Mouse (Mus musculus): ENCODE measurements around the gene Map3k11. TPM values are rescaled to one million over a fixed set of nuclear protein-coding genes. Genes with fewer than 3 reads are reported as not detected.

Gene Map3k11
- polyA plus RNA-seq (2017; shearing (Covaris generic)) = 10 to 100 TPM; 47.3 to 58.7 TPM

DNA sequence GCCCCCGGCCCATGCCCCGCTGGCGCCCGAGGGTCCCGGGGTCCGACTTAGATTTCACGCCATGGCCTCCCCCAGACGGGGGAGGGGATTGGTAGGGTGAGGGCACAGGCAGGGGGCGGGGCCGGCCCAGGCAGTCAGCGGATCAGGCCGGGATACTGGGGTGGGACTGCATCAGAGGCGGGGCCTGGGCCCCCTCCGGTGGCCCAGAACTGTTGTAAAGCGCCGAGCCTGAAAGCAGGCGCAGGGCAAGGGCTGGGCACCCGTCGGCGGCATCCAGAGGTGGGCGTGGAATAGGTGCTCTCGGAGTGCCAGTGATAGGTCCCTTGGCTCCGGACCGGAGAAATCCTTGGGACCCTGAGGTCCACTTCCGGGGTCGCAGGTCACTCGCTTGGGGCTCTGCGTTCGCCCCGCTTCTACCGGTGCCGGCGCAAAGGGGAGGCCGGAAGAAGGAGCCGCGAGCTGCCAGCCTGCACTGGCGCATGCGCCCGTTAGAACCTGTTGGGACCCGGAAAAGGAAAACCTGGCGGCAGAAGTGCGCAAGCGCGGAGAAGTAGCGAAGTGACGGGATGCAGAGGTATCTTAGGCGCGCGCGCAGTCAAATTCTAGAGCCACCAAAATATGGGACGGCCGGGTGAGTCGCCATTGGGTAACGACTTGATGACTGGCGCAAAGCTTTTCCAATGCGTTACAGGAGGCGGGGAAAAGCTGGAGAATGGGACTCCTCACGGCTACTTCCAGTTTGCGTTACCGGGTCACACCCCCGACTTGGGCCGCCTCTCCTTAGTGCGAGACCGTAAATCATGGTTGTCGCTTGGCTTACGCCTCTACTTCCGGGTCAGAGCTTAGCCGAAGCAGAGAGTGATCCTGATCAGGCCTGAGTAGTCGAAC lies at the start of gene Map3k11, which contains the start of gene Pcnx3:
TSS of gene Map3k11 (plus strand) at position 543 of the 888 bp plus-strand sequence.
TSS of gene Pcnx3 (minus strand) at position 709 of the 888 bp plus-strand sequence.

GRCm38 (mm10) chr19:5662981-5663913 lies 25.3 kb upstream of the Map3k11 start, which contains the start of gene Sipa1:
Gene Sipa1 (minus strand): TSS chr19:5663707.

GRCm38 (mm10) chr19:5704163-5704800 lies 15.7 kb downstream of the Map3k11 start, which contains the start of gene Kcnk7:
Gene Kcnk7 (plus strand): TSS chr19:5704367.

GRCm38 (mm10) chr19:5725767-5726515 lies 37.4 kb downstream of the Map3k11 start, which contains the start of gene Ehbp1l1:
Gene Ehbp1l1 (minus strand): TSS chr19:5726317.

GRCm38 (mm10) chr19:5729444-5729815 lies 40.9 kb downstream of the Map3k11 start, which contains the start of gene Fam89b:
Gene Fam89b (minus strand): TSS chr19:5729653.

DNA sequence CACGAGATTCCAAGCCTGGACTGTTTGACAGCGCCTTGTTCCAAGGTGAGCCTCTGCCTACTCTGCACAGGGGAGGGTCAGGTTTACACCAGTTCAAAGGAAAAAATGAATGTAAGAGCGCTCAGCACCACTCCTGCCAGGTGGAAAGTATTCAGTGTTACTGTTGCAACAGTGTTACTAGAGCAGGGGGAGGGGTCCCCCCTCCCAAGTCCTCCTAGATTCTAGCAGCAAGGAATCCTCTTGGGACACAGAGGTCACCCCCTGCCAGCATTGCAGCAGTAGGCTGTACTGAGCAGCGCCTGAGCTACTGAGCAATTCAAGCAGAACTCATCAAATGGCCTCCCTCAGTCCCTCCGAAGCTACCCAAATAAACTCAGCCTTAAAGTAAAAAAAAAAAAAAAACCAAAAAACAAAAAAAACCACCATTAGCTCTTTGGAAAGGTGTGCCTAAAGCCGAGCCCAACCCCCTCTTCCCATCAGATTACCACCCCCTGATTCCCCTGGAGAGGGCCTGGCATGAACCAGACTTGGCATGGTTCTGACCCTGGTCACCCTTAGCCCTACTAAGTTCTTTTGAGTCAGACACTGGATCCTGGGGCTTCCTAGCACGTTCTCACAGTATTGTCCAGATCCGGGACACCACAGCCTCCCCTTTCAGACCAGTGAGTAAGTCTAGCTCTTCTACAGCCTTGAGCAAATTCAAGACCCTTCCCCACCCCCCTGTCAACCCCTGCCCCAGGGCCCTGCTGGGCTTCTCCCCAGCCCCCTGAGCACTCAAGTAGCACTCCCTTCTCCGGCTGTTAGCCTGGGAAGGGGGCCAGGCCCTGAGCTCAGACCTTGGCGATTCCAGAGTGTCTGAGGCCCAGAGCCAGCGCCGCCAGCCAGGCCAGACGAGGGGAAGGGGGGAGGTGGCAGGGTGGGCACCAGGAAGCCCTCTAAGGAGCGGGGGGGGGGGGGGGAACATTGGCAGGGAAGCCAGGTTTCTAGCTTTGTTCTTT lies 52.1 kb downstream of the Map3k11 start, which contains the start of gene Ltbp3:
TSS of gene Ltbp3 (plus strand) at position 585 of the 998 bp plus-strand sequence.

Other genes starting within 250 kb of the Map3k11 start
- gene Fosl1, start 241.2 kb upstream of the Map3k11 start, polyA plus RNA-seq (2017; shearing (Covaris generic)) = under 1 TPM in 1 of 2 experiments, not detected in 1; 0.10 TPM
- gene Ccdc85b, start 230.8 kb upstream of the Map3k11 start, polyA plus RNA-seq (2017; shearing (Covaris generic)) = 10 to 100 TPM; 10.6 to 11.9 TPM
- 100 to 1,000 TPM; 135 to 140 TPM for gene Fibp, start 228.1 kb upstream of the Map3k11 start, polyA plus RNA-seq (2017; shearing (Covaris generic))
- gene Ctsw, start 220.2 kb upstream of the Map3k11 start, polyA plus RNA-seq (2017; shearing (Covaris generic)) = 100 to 1,000 TPM; 166 to 186 TPM
- gene Efemp2, start 214.8 kb upstream of the Map3k11 start, polyA plus RNA-seq (2017; shearing (Covaris generic)) = 1 to 10 TPM; 1.6 to 3.1 TPM
- 10 to 100 TPM; 56.5 to 60.6 TPM for gene Mus81, start 200.3 kb upstream of the Map3k11 start, polyA plus RNA-seq (2017; shearing (Covaris generic))
- gene Cfl1, start 198.3 kb upstream of the Map3k11 start, polyA plus RNA-seq (2017; shearing (Covaris generic)) = 1,000 to 10,000 TPM; 4,073 to 4,463 TPM
- under 1 TPM in 1 of 2 experiments, not detected in 1; 0.22 TPM for gene 1700020D05Rik, start 185.0 kb upstream of the Map3k11 start, polyA plus RNA-seq (2017; shearing (Covaris generic))
- 10 to 100 TPM; 10.7 to 22.0 TPM for gene Snx32, start 178.2 kb upstream of the Map3k11 start, polyA plus RNA-seq (2017; shearing (Covaris generic))
- gene Ovol1, start 128.1 kb upstream of the Map3k11 start, polyA plus RNA-seq (2017; shearing (Covaris generic)) = under 1 TPM in 1 of 2 experiments, not detected in 1; 0.57 TPM
- gene Ap5b1, start 120.7 kb upstream of the Map3k11 start, polyA plus RNA-seq (2017; shearing (Covaris generic)) = 10 to 100 TPM; 11.7 to 22.5 TPM
- gene Rnaseh2c, start 86.9 kb upstream of the Map3k11 start, polyA plus RNA-seq (2017; shearing (Covaris generic)) = 100 to 1,000 TPM; 104 to 115 TPM
- 10 to 100 TPM; 37.2 to 37.4 TPM for gene Kat5, start 78.5 kb upstream of the Map3k11 start, polyA plus RNA-seq (2017; shearing (Covaris generic))
- gene Rela, start 51.3 kb upstream of the Map3k11 start, polyA plus RNA-seq (2017; shearing (Covaris generic)) = 100 to 1,000 TPM; 137 to 140 TPM
- 100 to 1,000 TPM; 121 to 239 TPM for gene Sipa1, start 25.0 kb upstream of the Map3k11 start, polyA plus RNA-seq (2017; shearing (Covaris generic))
- gene Pcnx3, start 166 bp downstream of the Map3k11 start, polyA plus RNA-seq (2017; shearing (Covaris generic)) = 10 to 100 TPM; 27.6 to 46.4 TPM
- gene Kcnk7, start 15.6 kb downstream of the Map3k11 start, polyA plus RNA-seq (2017; shearing (Covaris generic)) = 1 to 10 TPM; 2.7 to 4.0 TPM
- 10 to 100 TPM; 35.7 to 68.1 TPM for gene Ehbp1l1, start 37.6 kb downstream of the Map3k11 start, polyA plus RNA-seq (2017; shearing (Covaris generic))
- 100 to 1,000 TPM; 101 to 122 TPM for gene Fam89b, start 40.9 kb downstream of the Map3k11 start, polyA plus RNA-seq (2017; shearing (Covaris generic))
- under 1 TPM; 0.74 to 0.98 TPM for gene Ltbp3, start 52.2 kb downstream of the Map3k11 start, polyA plus RNA-seq (2017; shearing (Covaris generic))
- 10 to 100 TPM; 45.0 to 60.9 TPM for gene Scyl1, start 82.7 kb downstream of the Map3k11 start, polyA plus RNA-seq (2017; shearing (Covaris generic))
- 100 to 1,000 TPM; 201 to 224 TPM for gene Frmd8, start 186.5 kb downstream of the Map3k11 start, polyA plus RNA-seq (2017; shearing (Covaris generic))
- gene Slc25a45, start 189.1 kb downstream of the Map3k11 start, polyA plus RNA-seq (2017; shearing (Covaris generic)) = 10 to 100 TPM; 46.6 to 48.9 TPM
- gene Tigd3, start 205.4 kb downstream of the Map3k11 start, polyA plus RNA-seq (2017; shearing (Covaris generic)) = 1 to 10 TPM in 1 of 2 experiments, under 1 TPM in 1; 0.20 to 1.5 TPM
- gene Dpf2, start 224.3 kb downstream of the Map3k11 start, polyA plus RNA-seq (2017; shearing (Covaris generic)) = 100 to 1,000 TPM; 135 to 158 TPM
- under 1 TPM; 0.06 to 0.79 TPM for gene Cdc42ep2, start 236.1 kb downstream of the Map3k11 start, polyA plus RNA-seq (2017; shearing (Covaris generic))

All from activated CD4-positive, CD25-positive, alpha-beta regulatory T cell (primary cell).